ENCODE assay signal across 8 mouse cellular contexts in genomic region chr11:80778916-80779526, GRCm38 (mm10). TPM values are rescaled to one million over a fixed set of nuclear protein-coding genes. Genes with fewer than 3 reads are reported as not detected.
DNase-seq lines count a peak whose midpoint lies in the region; ATAC-seq and TF ChIP-seq lines count a peak whose summit lies in the region.

No protein-coding gene starts in this region.

- no peak for DNase-seq in heart, postnatal 4 days
- DNase-seq in ES-E14 (ENCODE audit: low read depth, low spot score), result no peak
- DNase-seq in forebrain, postnatal 0 days, result no peak
- peak; percentile 28 for DNase-seq in lung, postnatal 25 days (ENCODE audit: low spot score)
- no peak for DNase-seq in urinary bladder, adult 2 months (ENCODE audit: low spot score)
- DNase-seq in urinary bladder, postnatal 14 days (ENCODE audit: low spot score), result no peak

- H3K9ac ChIP-seq in heart, embryonic 11.5 days (ENCODE audit: low read depth, low read length), result peak overlapping the region; percentile 78
- peak overlapping the region; percentile 83 for H3K9ac ChIP-seq in ES-E14 (ENCODE audit: insufficient read depth, low read depth, low read length, poor library complexity, severe bottlenecking)
- H3K9ac ChIP-seq in forebrain, postnatal 0 days, result peak overlapping the region; percentile 57

- H3K27me3 ChIP-seq in heart, embryonic 11.5 days (ENCODE audit: control insufficient read depth, insufficient read depth, low read length), result no peaks in the 10 kb centered on the region
- H3K27me3 ChIP-seq in forebrain, postnatal 0 days (ENCODE audit: insufficient read depth, low read length), result no peaks in the 10 kb centered on the region

- H3K9me3 ChIP-seq in heart, embryonic 11.5 days (replicated peaks; ENCODE audit: control insufficient read depth, low read length), result no peaks in the 10 kb centered on the region
- no peaks in the 10 kb centered on the region for H3K9me3 ChIP-seq in ES-E14 (ENCODE audit: control insufficient read depth, insufficient read depth, low read depth, low read length)
- no peaks in the 10 kb centered on the region for H3K9me3 ChIP-seq in forebrain, postnatal 0 days (ENCODE audit: low read length)

- peaks cover 1% of the 10 kb centered on the region for H3K4me1 ChIP-seq in heart, embryonic 11.5 days (ENCODE audit: control insufficient read depth, insufficient read depth, low read length)
- peaks cover 0 to 5% of the 10 kb centered on the region in 2 experiments; a peak in 2 of 4 replicates for H3K4me1 ChIP-seq in ES-E14 (ENCODE audit: control insufficient read depth in 2 of 2, insufficient read depth in 2 of 2, low read length in 2 of 2, poor library complexity in 1 of 2)
- H3K4me1 ChIP-seq in forebrain, postnatal 0 days (ENCODE audit: insufficient read depth), result no peaks in the 10 kb centered on the region; the same call in 1 of the 2 replicates

- H3K4me3 ChIP-seq in heart, embryonic 11.5 days (ENCODE audit: low read depth, low read length), result peak overlapping the region; percentile 88
- H3K4me3 ChIP-seq in ES-E14 (ENCODE audit: insufficient read depth in 1 of 2, low read depth in 1 of 2, low read length in 2 of 2, poor library complexity in 1 of 2, severe bottlenecking in 1 of 2), result peak overlapping the region; percentile 84 to 96
- peak overlapping the region; percentile 76 for H3K4me3 ChIP-seq in forebrain, postnatal 0 days (ENCODE audit: low read depth, low read length)

- H3K4me2 ChIP-seq in heart, embryonic 11.5 days, result peak overlapping the region; percentile 95
- H3K4me2 ChIP-seq in forebrain, postnatal 0 days (ENCODE audit: low read depth), result peak overlapping the region; percentile 74

- in situ Hi-C loops in ES-E14 (cut with MboI; ENCODE audit: low sequenced_read_pairs in 2 of 2, unreplicated experiment in 2 of 2), result no loop called here

- TF ChIP-seq CTCF in forebrain, postnatal 0 days (IDR thresholded peaks at IDR 0.05; ENCODE audit: low read depth), result no peak

- H3K27ac ChIP-seq in heart, embryonic 11.5 days (ENCODE audit: low read depth, low read length), result peak overlapping the region; percentile 66; the same call in 1 of the 2 replicates
- no peak overlapping the region for H3K27ac ChIP-seq in ES-E14 (ENCODE audit: insufficient read depth, low read depth, low read length, poor library complexity, severe bottlenecking)
- no peak overlapping the region for H3K27ac ChIP-seq in forebrain, postnatal 0 days (ENCODE audit: low read depth, low read length)

- no peak for ATAC-seq in heart, embryonic 11.5 days (replicated peaks; ENCODE audit: insufficient number of reproducible peaks, low FRiP score, low TSS enrichment)
- ATAC-seq in forebrain, postnatal 0 days, result no peak
- ATAC-seq in megakaryocyte progenitor cell, adult 5-6 weeks (replicated peaks; ENCODE audit: poor library complexity), result no peak

- no peaks in the 10 kb centered on the region for H3K36me3 ChIP-seq in heart, embryonic 11.5 days (ENCODE audit: control insufficient read depth, insufficient read depth, low read length)
- no peaks in the 10 kb centered on the region for H3K36me3 ChIP-seq in ES-E14 (ENCODE audit: control insufficient read depth, insufficient read depth, low read length, poor library complexity, severe bottlenecking)
- H3K36me3 ChIP-seq in forebrain, postnatal 0 days (ENCODE audit: insufficient read depth), result no peaks in the 10 kb centered on the region

- 4% methylated on average over 18 of the region's 18 CpGs for WGBS in heart, embryonic 11.5 days (ENCODE audit: insufficient replicate concordance)
- WGBS in forebrain, postnatal 0 days, result 2% methylated on average over 18 of the region's 18 CpGs

TF ChIP-seq in ES-E14, 5 proteins besides CTCF, POLR2A, EP300 and RAD21:
- TF ChIP-seq HCFC1 (IDR thresholded peaks at IDR 0.05; ENCODE audit: borderline replicate concordance, insufficient read depth, low read length) (no peak), CHD2 (IDR thresholded peaks at IDR 0.05; ENCODE audit: low read depth, low read length) (no peak), MAFK (IDR thresholded peaks at IDR 0.05; ENCODE audit: insufficient read depth, low read depth, low read length) (no peak), ZNF384 (IDR thresholded peaks at IDR 0.05; ENCODE audit: low read depth, low read length) (no peak), ZC3H11A (IDR thresholded peaks at IDR 0.05; ENCODE audit: borderline replicate concordance, low read depth, low read length) (no peak)

RNA-seq across cellular contexts. Expression of gene Myo1d, which starts 0.8 kb away (rescaled TPM):
- polyA plus RNA-seq in heart, embryonic 11.5 days (2014; fragmentation: Nextera tagmentation; extraction: Ambion mirVana), result 10.8 and 11.1 TPM in 2 replicates
- 10 to 100 TPM; 17.4 to 18.5 TPM for total RNA-seq in heart, postnatal 4 days (2021)
- total RNA-seq in ES-E14 (2012; rRNA removed), result 2.7 and 2.9 TPM in 2 replicates
- total RNA-seq in forebrain, postnatal 0 days (2014; rRNA removed), result 1.7 and 3.4 TPM in 2 replicates
- 0.88 and 1.2 TPM in 2 replicates for polyA plus RNA-seq in forebrain, postnatal 0 days (2015; fragmentation: Nextera tagmentation; extraction: Ambion mirVana)
- 23.3 and 34.3 TPM in 2 replicates for polyA plus RNA-seq in urinary bladder, adult 2 months (2012; rRNA removed)
- total RNA-seq in megakaryocyte progenitor cell, adult 5-6 weeks (2015), result 4.6 and 7.2 TPM in 2 replicates
- total RNA-seq in megakaryocyte progenitor cell, adult 5-6 weeks (2017), result 2.0 and 2.9 TPM in 2 replicates

RNA-seq across cellular contexts. Expression of gene Tmem98, which starts 31.0 kb away (rescaled TPM):
- 113 and 116 TPM in 2 replicates for polyA plus RNA-seq in heart, embryonic 11.5 days (2014; fragmentation: Nextera tagmentation; extraction: Ambion mirVana)
- 10 to 100 TPM; 50.9 to 53.6 TPM for total RNA-seq in heart, postnatal 4 days (2021)
- 12.1 and 18.0 TPM in 2 replicates for total RNA-seq in ES-E14 (2012; rRNA removed)
- 15.7 and 18.3 TPM in 2 replicates for total RNA-seq in forebrain, postnatal 0 days (2014; rRNA removed)
- 20.5 and 20.8 TPM in 2 replicates for polyA plus RNA-seq in forebrain, postnatal 0 days (2015; fragmentation: Nextera tagmentation; extraction: Ambion mirVana)
- 66.0 and 70.3 TPM in 2 replicates for polyA plus RNA-seq in urinary bladder, adult 2 months (2012; rRNA removed)
- total RNA-seq in megakaryocyte progenitor cell, adult 5-6 weeks (2015), result 2.6 and 2.8 TPM in 2 replicates
- 1.0 and 4.2 TPM in 2 replicates for total RNA-seq in megakaryocyte progenitor cell, adult 5-6 weeks (2017)
